Mouse (Mus musculus) adrenal gland, postnatal 14 days (tissue): ENCODE measurements around the gene Nptx2. TPM values are rescaled to one million over a fixed set of nuclear protein-coding genes. Genes with fewer than 3 reads are reported as not detected.

Experiments
- DNase-seq: peaks from one replicate; pipeline ENCODE4 v3.0.0; 2021; ENCODE audit warnings: mixed read lengths
- long read RNA-seq, 2 experiments: library from polyadenylated mRNA; stranded (forward); transcript quantifications; one replicate each; pipeline ENCODE4 v2.0.0; 2021
- total RNA-seq: library from RNA; stranded (reverse); gene quantifications from 2 replicates; pipeline ENCODE4 v1.2.3, GENCODE M21; 2021

Gene Nptx2
- 0.96 and 1.7 TPM in 2 replicates for total RNA-seq
- long read RNA-seq, experiment 1, partial matches to known transcripts, result 0 of 1 reads
- long read RNA-seq, experiment 1, other reads (novel, unspliced or antisense), result 1 of 1 reads
- long read RNA-seq, experiment 2, result 0 reads

DNA sequence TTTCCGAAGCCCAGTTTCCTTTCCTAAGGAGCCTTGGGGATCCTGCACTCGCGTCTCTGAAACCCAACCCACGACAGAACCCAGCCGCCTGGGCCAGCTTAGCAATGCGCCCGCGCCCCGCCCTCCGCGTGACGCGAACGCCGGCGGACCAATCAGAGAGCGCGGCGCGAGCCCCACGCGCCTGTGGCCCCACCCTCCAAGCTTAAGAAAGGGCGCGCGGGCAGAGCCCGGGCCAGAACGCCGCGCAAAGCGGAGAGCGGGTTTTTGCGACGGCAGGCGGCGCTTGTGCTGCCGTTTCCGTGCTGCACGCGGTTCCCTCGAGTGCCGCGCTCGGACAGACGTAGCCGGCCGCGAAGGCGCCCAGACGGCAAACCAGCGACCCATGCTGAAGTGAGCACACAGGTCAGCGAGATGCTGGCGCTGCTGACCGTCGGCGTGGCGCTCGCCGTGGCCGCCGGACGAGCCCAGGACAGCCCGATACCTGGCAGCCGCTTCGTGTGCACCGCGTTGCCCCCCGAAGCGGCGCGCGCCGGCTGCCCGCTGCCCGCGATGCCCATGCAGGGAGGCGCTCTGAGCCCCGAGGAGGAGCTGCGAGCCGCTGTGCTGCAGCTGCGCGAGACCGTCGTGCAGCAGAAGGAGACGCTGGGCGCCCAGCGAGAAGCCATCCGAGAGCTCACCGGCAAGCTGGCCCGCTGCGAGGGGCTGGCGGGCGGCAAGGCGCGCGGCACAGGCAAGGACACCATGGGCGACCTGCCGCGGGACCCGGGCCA lies at the start of gene Nptx2:
Gene Nptx2, plus strand, starts transcription at position 250 of the 770 bp plus-strand sequence.
- peak; percentile 89 for DNase-seq

GRCm38 (mm10) chr5:144496481-144496880 lies 49.2 kb upstream of the Nptx2 start:
- DNase-seq, result no peak

DNA sequence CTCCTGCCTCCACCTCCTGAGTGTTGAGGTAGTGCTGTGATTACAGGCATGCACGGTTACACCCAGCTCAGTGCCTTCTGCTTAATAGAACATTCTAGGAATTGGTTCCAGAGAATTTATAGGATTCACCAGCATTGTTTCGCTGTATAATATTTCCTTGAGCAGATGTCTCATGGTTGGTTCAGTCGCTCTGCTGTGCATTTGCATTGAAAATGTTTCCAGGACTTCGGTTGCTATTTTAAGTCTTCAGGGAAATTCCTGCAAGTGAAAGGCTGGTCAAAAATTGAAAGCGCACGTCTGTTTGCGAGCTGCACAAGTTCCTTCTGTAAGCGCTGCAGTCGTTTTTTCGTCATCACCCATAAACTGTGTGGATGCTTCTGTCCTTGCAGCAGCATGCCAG lies 41.5 kb upstream of the Nptx2 start:
- no peak for DNase-seq

GRCm38 (mm10) chr5:144505731-144506130 lies 40.0 kb upstream of the Nptx2 start:
- no peak for DNase-seq

- no peak for DNase-seq
Measured at GRCm38 (mm10) chr5:144506156-144506555, 39.5 kb upstream of the Nptx2 start.

DNA sequence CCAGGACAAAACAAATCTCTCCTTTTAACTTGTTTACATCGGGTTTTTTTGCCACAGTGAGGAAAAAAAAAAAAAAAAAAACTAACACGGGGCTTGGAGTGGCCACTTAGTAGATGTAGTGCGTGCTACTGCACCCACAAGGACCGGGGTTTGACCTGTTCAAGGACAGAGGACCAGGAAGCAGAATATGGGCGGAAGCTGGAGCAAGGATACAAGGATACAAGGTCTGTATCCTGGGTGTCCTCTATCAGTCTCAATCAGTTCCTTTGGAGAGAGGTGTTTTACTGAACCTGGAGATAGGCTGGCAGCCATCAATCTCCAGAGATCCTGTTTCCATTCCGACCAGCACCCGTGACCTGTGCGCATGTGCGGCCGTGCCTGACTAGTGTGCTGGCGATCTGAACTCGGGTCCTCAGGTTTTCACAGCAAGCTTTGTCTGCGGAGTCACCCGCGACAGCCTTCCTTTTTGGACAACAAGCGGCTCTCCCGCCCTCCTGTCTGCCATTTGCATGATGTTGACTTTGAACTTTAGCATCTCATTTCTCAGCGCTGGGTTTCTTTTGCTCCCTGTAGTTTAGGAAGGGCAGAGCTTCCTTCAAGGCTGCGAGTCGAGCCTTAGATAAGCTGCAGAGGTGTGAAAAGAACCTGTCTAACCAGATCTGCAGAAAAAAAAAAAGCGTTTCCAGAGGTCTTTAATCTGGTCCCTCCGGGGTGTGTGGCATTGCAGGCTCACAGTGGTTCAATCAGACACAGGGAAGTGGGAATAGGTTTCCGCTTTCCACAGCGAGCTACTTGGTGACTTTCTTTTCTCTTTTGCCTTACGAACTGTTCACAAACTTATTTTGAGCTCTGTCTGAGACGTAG lies 38.8 kb upstream of the Nptx2 start:
- DNase-seq, result no peak

GRCm38 (mm10) chr5:144509431-144509830 lies 36.3 kb upstream of the Nptx2 start:
- DNase-seq, result no peak

- peak; percentile 13 for DNase-seq
Measured at GRCm38 (mm10) chr5:144514738-144515137, 31.0 kb upstream of the Nptx2 start.

DNA sequence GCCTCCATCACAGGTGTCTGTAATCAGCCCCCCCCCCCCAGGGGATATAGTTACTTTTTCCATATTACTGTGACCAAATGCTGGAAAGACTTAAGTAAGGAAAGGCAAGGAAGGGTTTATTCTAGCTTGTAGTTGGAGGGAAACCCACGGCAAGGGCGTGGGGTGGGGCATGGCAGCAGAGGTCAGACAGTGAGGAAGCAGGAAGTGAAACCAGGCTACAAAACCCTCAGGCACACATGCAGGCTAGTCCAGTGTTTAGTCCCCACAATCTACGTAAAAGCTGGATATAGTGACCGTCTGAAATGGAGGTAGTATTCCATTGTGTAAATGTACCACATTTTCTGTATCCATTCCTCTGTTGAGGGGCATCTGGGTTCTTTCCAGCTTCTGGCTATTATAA lies 30.5 kb upstream of the Nptx2 start:
- DNase-seq, result no peak

DNA sequence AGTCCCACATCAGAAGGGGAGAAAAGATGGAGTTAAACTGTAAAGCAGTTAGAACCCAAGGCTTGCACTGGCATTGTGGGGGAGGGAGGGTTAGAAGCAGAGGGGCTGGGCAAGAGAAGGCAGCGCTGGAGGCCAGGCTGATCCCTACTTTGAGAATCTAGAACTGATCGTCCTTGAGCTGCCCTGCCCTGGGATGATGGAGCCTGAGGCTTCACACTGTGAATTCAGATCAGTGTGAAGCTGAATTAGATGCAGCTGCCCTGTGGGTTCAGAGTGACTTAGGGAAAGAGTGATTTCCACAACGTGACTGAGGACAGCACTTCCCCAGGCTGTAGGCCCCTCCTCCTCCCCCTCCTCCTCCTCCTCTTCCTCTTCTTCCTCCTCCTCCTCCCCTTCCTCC lies 25.6 kb upstream of the Nptx2 start:
- no peak for DNase-seq

- no peak for DNase-seq
Measured at GRCm38 (mm10) chr5:144524774-144525173, 20.9 kb upstream of the Nptx2 start.

- DNase-seq, result no peak
Measured at GRCm38 (mm10) chr5:144529123-144529522, 16.6 kb upstream of the Nptx2 start.

GRCm38 (mm10) chr5:144542711-144543308 lies 2.9 kb upstream of the Nptx2 start:
- DNase-seq, result peak; percentile 63

- no peak for DNase-seq
Measured at GRCm38 (mm10) chr5:144546423-144546995, 807 bp downstream of the Nptx2 start.

GRCm38 (mm10) chr5:144547333-144547878 lies 1.7 kb downstream of the Nptx2 start:
- DNase-seq, result no peak

DNA sequence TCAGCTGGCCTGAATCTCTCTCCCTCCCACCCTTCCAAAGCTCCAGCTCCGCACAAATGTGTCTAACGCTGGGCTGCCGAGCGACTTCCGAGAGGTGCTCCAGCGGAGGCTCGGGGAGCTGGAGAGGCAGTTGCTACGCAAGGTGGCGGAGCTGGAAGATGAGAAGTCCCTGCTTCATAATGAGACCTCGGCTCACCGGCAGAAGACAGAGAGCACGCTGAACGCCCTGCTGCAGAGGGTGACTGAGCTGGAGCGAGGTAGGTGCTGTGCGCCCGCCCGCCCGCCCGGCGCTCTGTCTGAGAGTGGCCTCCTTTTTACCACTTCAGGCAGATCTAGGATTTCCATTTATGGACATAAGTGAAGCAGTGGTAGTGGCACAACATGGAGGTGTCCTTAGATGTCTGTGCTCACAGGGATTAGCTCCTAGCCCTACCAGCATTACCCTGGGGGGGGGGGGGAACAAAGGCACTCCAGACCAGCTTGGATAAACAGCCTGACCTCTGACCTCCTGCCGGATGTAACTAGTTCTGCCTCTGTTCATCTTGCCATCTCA lies 2.5 kb downstream of the Nptx2 start:
- DNase-seq, result no peak

DNA sequence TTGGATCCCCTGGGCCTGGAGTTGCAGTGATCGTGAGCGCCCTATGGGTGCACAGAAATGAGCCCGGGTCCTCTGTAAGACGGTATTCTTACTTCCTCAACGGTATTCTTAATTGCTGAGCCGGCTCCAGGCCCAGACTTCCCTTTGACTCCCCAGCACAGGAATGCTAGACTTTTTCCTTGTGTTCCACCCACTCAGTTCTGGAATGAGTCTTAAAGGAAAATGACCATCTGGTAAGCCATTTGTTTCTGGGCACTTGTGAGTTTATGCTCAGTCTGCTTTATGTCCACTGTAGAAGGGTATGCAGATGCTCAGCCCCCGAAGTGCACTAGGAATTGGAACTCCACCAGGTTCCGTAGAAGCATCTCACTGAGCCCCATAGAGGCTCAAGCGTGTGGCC lies 4.3 kb downstream of the Nptx2 start:
- no peak for DNase-seq

GRCm38 (mm10) chr5:144550622-144551137 lies 5.0 kb downstream of the Nptx2 start:
- DNase-seq, result no peak

DNA sequence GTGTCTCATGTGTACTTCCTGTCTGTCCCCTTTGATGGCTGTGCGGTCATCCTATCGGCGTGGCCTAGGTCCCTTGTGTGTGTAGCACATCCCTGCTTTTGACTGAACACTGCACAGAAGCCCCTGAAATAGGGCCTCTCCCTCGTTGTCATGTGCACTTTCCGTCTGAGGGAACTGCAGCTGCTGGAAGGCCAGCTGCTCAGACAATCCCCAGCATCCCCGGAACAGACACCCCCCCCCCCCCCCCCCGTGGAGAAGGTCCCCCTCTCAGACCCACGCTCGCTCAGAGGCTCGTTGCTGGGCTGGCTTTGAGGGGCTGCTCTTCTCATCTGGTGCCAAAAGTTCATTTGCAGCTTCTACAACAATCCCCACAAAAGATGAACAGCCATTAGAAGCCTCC lies 11.0 kb downstream of the Nptx2 start:
- no peak for DNase-seq

DNA sequence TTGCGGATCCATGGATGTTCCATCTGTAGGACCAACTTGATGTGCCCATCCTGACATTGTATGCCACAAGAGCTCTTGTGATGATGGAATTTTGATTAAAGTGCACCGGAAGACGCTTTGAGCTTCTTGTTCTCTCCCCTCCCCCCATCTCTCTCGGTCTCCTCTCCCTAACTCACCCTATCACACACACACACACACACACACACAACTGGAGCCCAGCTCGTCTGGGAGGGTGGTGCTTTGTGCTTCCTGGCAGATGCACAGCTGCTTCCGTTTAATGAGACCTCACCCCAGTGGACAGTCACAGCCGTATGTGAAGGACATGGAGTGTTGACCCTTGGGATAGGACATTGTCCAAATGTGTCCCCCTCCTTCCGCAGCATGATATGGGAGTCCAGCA lies 11.7 kb downstream of the Nptx2 start:
- DNase-seq, result no peak

DNA sequence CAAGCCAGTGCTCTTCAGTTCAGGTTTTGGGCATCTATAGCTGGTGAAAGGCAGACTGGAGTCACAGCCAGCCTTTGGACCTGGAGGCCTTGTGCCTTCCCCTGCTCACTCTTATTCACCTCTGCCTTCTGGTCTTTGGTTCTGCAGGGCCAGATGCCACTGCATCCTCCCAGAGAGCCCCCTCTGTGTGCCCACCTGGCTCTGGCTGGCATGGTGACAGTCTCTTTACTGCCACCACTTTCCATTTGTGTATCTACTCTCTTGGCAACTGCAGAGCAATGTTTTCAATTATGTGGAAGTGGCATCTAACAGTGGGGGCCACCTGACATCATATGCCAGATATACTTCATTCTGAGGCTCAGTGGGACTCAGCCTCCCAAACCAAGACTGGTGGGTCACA lies 12.8 kb downstream of the Nptx2 start:
- DNase-seq, result no peak

DNA sequence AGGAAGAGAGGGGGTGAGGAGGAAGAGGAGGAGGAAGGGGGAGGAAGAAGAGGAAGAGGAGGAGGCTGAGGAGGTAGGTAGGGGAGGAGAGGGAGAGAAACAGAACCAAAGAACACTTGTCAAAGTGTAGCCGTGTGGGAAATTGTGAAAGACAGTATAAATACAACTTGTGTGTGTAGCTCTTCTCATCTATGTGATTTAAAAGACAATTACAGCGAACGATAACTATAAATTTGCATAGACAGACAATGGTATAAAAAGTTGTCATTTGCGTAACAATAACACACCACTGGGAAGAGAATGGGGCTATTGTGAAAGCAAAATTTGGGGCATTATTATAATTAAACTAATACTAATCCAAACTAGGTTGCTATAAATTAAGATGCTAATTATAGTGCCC lies 20.0 kb downstream of the Nptx2 start:
- no peak for DNase-seq
